Mouse (Mus musculus): ENCODE measurements around the gene Calhm4. TPM values are rescaled to one million over a fixed set of nuclear protein-coding genes. Genes with fewer than 3 reads are reported as not detected.
A peak's percentile ranks its signal among the peaks of the same experiment; 100 is the strongest.

The Calhm4 gene
- polyA plus RNA-seq, 1 experiment from 2014 or later, result not detected

DNA sequence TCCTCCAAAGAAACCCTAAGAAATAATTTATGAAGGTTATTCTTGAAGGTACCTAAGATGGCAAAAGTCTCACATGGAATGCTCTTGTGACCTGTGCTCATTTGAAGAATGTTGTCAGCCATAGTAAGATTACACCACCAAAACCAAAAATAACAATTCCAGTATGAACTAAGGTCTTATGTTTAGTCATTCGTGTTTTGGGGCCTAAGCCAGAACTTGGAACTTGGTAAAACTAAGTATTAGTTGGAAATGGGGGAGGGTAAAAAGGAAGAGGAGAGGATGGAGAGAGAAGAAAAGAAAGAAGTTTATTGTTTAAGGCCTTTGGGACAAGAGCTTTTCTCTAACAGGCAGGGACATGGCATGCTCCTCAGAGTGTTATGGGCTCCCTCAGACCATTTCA, 25.5 kb upstream of the Calhm4 start:
- DNase-seq (ENCODE audit: low spot score), result no peak
- WGBS, result 82% methylated on average over 1 of the region's 1 CpGs
- Histone ChIP-seq H3K4me3 (ENCODE audit: low read depth, low read length) (no peak overlapping the region), H3K36me3 (ENCODE audit: control insufficient read depth, insufficient read depth, low read length) (no peaks in the 10 kb centered on the region), H3K9ac (ENCODE audit: low read length) (no peak overlapping the region), H3K9me3 (replicated peaks; ENCODE audit: control insufficient read depth, low read length) (no peaks in the 10 kb centered on the region), H3K27me3 (replicated peaks; ENCODE audit: control insufficient read depth, insufficient read depth, low read length) (no peaks in the 10 kb centered on the region), H3K4me1 (ENCODE audit: control insufficient read depth, insufficient read depth, low read length) (no peaks in the 10 kb centered on the region; the same call in 1 of the 2 replicates), H3K4me2 (ENCODE audit: low read length) (no peak overlapping the region), H3K27ac (ENCODE audit: low read depth, low read length) (no peak overlapping the region)
- ATAC-seq, result no peak

DNA sequence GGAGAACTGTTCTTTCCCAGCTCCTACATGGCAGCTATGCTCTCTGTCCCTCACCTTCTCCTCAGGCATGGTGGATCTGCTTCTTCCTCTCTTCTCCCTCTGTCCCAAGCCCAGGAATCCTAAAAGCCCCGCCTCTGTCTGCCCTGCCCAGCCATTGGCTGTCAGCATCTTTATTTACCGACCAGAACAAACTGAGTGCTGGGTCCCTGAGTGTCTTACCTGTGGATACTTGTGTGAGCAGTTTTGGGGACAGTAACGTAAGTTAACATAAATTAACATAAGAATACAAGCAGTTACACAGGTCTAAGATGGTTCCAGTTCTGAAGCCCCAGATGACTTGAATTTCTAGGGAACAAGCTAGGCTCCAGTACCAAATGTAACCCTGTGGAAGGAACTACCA, 22.5 kb upstream of the Calhm4 start:
- no peaks in the 10 kb centered on the region for H3K27me3 ChIP-seq (replicated peaks; ENCODE audit: control insufficient read depth, insufficient read depth, low read length)
- H3K4me2 ChIP-seq (ENCODE audit: low read length), result no peak overlapping the region
- H3K4me1 ChIP-seq (ENCODE audit: control insufficient read depth, insufficient read depth, low read length), result no peaks in the 10 kb centered on the region; the same call in 1 of the 2 replicates
- 62% methylated on average over 3 of the region's 3 CpGs for WGBS
- no peak for ATAC-seq
- H3K9me3 ChIP-seq (replicated peaks; ENCODE audit: control insufficient read depth, low read length), result no peaks in the 10 kb centered on the region
- no peak for DNase-seq (ENCODE audit: low spot score)
- H3K4me3 ChIP-seq (ENCODE audit: low read depth, low read length), result no peak overlapping the region
- H3K9ac ChIP-seq (ENCODE audit: low read length), result no peak overlapping the region
- H3K27ac ChIP-seq (ENCODE audit: low read depth, low read length), result no peak overlapping the region
- H3K36me3 ChIP-seq (ENCODE audit: control insufficient read depth, insufficient read depth, low read length), result no peaks in the 10 kb centered on the region

DNA sequence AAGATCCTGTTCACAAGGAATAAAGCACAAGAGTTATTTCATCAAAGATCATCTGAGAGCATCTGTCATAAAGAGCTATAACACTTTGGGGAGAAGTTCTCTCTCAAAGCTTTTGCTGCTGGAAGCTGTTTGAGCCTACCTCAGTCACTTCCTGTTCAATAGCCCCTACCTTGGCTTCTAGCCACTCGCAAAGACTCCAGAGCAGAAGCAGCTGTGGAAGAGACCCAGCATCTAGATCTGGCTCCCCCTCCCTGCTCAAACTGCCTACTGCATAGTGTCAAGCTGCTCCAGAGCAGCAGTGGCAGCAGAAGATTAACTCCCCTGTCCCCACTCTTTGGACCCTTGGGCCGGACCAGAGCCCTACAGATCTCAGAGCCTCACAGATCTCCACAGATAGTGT, 9.9 kb upstream of the Calhm4 start:
- Histone ChIP-seq H3K27ac (ENCODE audit: low read depth, low read length) (no peak overlapping the region), H3K9ac (ENCODE audit: low read length) (no peak overlapping the region), H3K4me1 (ENCODE audit: control insufficient read depth, insufficient read depth, low read length) (no peaks in the 10 kb centered on the region), H3K4me2 (ENCODE audit: low read length) (no peak overlapping the region), H3K4me3 (ENCODE audit: low read depth, low read length) (no peak overlapping the region), H3K27me3 (replicated peaks; ENCODE audit: control insufficient read depth, insufficient read depth, low read length) (no peaks in the 10 kb centered on the region), H3K9me3 (replicated peaks; ENCODE audit: control insufficient read depth, low read length) (no peaks in the 10 kb centered on the region), H3K36me3 (ENCODE audit: control insufficient read depth, insufficient read depth, low read length) (no peaks in the 10 kb centered on the region)
- 89% methylated on average over 2 of the region's 2 CpGs for WGBS
- DNase-seq (ENCODE audit: low spot score) (no peak), ATAC-seq (no peak)

DNA sequence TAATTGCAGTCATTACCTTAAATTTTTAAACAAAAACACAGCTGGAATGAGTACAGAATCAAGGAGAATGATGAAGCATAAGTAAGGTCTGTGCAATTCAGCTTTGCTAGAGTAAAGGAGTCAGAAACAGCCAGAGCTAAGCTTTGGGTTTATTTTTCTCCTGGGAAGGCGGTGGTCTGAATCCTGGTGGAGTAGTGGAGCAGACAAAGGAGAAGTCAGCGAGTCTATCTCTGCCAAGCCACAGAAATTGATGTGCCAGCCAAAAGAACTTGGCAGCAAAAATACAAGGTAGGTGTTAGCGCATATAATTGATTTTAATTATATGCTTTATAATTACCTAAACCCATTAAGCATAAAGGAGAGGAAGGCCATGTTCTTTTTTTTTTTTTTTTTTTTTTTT, 6.7 kb downstream of the Calhm4 start, which contains the start of gene Trappc3l:
Gene Trappc3l (plus strand): TSS at position 197 of the 400 bp plus-strand sequence.
- no peaks in the 10 kb centered on the region for H3K36me3 ChIP-seq (ENCODE audit: control insufficient read depth, insufficient read depth, low read length)
- DNase-seq (ENCODE audit: low spot score), result peak; percentile 63
- peaks cover 3% of the 10 kb centered on the region; the same call in 1 of the 2 replicates for H3K4me1 ChIP-seq (ENCODE audit: control insufficient read depth, insufficient read depth, low read length)
- ATAC-seq, result peak; percentile 67; the same call in 1 of the 2 replicates
- H3K4me2 ChIP-seq (ENCODE audit: low read length), result no peak within 1 kb of the TSS
- no peaks in the 10 kb centered on the region for H3K27me3 ChIP-seq (replicated peaks; ENCODE audit: control insufficient read depth, insufficient read depth, low read length)
- 54% methylated on average over 3 of the region's 3 CpGs for WGBS
- H3K9me3 ChIP-seq (replicated peaks; ENCODE audit: control insufficient read depth, low read length), result no peaks in the 10 kb centered on the region
- no peak within 1 kb of the TSS for H3K9ac ChIP-seq (ENCODE audit: low read length)
- H3K4me3 ChIP-seq (ENCODE audit: low read depth, low read length), result no peak within 1 kb of the TSS
- H3K27ac ChIP-seq (ENCODE audit: low read depth, low read length), result no peak within 1 kb of the TSS

DNA sequence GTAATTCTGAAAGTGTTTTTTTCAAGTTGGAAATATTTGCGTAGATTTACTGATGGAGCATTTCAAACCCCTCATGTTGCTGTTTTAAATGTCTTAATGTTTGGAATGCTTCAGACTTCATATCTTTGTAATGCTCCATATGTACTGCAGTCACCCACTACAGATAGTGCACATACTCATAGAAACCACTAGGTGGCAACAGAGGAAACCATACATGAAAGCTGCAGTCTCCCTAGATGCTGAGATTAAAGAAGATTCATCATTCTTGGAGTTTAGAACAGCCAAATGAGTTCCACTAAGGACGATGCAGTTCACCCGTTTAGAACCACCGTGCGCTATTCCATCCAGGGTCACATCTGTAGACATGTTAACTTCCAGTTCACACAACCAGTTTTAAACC, 7.5 kb downstream of the Calhm4 start:
- H3K4me1 ChIP-seq (ENCODE audit: control insufficient read depth, insufficient read depth, low read length), result peaks cover 3% of the 10 kb centered on the region; the same call in 1 of the 2 replicates
- H3K4me2 ChIP-seq (ENCODE audit: low read length), result no peak overlapping the region
- H3K27me3 ChIP-seq (replicated peaks; ENCODE audit: control insufficient read depth, insufficient read depth, low read length), result no peaks in the 10 kb centered on the region
- peak; percentile 81 for DNase-seq (ENCODE audit: low spot score)
- no peaks in the 10 kb centered on the region for H3K9me3 ChIP-seq (replicated peaks; ENCODE audit: control insufficient read depth, low read length)
- H3K27ac ChIP-seq (ENCODE audit: low read depth, low read length), result no peak overlapping the region
- WGBS, result 18% methylated on average over 5 of the region's 5 CpGs
- H3K9ac ChIP-seq (ENCODE audit: low read length), result no peak overlapping the region
- H3K4me3 ChIP-seq (ENCODE audit: low read depth, low read length), result no peak overlapping the region
- peak; percentile 84 for ATAC-seq
- H3K36me3 ChIP-seq (ENCODE audit: control insufficient read depth, insufficient read depth, low read length), result no peaks in the 10 kb centered on the region

DNA sequence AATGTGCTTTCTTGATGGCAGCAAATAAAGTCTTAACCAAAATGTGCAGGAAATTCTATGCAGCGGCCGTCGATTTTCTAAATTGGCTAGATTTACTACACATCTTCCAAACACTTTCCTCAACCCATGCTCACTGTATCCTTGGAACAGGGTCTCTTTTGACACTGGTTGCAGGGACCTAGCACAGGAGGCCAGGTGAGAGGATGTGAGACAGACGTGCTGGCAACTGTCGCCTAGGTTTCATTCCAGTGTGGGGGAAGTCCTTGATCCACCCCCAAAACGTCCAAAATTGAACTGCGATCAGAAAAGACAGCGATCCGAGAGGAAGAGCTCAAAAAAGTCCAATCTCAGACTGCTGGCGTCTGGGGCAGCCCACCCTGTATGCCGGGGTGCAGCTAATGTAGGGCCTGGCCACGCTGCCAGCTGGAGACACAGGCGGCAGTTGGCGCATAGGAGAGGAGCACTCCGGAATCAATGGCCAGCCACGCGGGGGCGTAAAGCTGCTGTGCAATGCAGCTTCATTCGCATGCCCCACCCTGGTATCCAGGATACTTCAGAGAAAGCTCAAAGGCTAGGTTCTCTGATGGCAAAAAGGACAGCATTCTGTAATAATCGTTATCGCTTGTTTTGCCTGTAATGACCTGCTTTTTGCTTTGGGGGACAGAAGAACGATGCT, 10.3 kb downstream of the Calhm4 start:
- DNase-seq (ENCODE audit: low spot score), result peak; percentile 90
- WGBS, result 22% methylated on average over 22 of the region's 22 CpGs
- H3K36me3 ChIP-seq (ENCODE audit: control insufficient read depth, insufficient read depth, low read length), result no peaks in the 10 kb centered on the region
- no peak overlapping the region for H3K4me3 ChIP-seq (ENCODE audit: low read depth, low read length)
- peaks cover 3% of the 10 kb centered on the region; the same call in 1 of the 2 replicates for H3K4me1 ChIP-seq (ENCODE audit: control insufficient read depth, insufficient read depth, low read length)
- peak; percentile 89 for ATAC-seq
- no peak overlapping the region for H3K27ac ChIP-seq (ENCODE audit: low read depth, low read length)
- no peaks in the 10 kb centered on the region for H3K27me3 ChIP-seq (replicated peaks; ENCODE audit: control insufficient read depth, insufficient read depth, low read length)
- peak overlapping the region; percentile 51; the same call in 1 of the 2 replicates for H3K9ac ChIP-seq (ENCODE audit: low read length)
- no peaks in the 10 kb centered on the region for H3K9me3 ChIP-seq (replicated peaks; ENCODE audit: control insufficient read depth, low read length)
- peak overlapping the region; percentile 38 for H3K4me2 ChIP-seq (ENCODE audit: low read length)

DNA sequence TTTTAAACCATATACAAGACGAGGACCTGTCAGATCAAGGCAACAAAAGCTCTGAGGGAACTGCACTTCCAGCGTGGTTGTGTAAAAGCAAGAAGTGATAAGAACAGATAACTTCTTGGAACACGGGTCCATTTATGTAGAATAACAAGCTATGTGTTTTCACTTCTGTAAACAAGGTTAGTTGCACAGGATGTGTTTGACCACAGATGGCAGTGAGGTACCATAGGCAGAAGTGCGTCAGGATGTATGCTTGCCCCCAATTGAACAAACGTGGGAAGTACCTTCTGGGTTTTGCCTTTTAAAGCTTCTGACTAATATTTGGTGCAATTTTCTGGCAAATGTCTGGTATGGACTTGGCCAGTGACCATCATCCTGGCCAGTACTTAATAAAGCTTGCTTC, 13.8 kb downstream of the Calhm4 start:
- DNase-seq (ENCODE audit: low spot score), result no peak
- H3K27me3 ChIP-seq (replicated peaks; ENCODE audit: control insufficient read depth, insufficient read depth, low read length), result no peaks in the 10 kb centered on the region
- H3K4me1 ChIP-seq (ENCODE audit: control insufficient read depth, insufficient read depth, low read length), result peaks cover 3% of the 10 kb centered on the region; the same call in 1 of the 2 replicates
- no peak overlapping the region for H3K4me2 ChIP-seq (ENCODE audit: low read length)
- no peaks in the 10 kb centered on the region for H3K9me3 ChIP-seq (replicated peaks; ENCODE audit: control insufficient read depth, low read length)
- H3K4me3 ChIP-seq (ENCODE audit: low read depth, low read length), result no peak overlapping the region
- no peaks in the 10 kb centered on the region for H3K36me3 ChIP-seq (ENCODE audit: control insufficient read depth, insufficient read depth, low read length)
- WGBS, result 86% methylated on average over 5 of the region's 5 CpGs
- no peak overlapping the region for H3K27ac ChIP-seq (ENCODE audit: low read depth, low read length)
- no peak for ATAC-seq
- no peak overlapping the region for H3K9ac ChIP-seq (ENCODE audit: low read length)

DNA sequence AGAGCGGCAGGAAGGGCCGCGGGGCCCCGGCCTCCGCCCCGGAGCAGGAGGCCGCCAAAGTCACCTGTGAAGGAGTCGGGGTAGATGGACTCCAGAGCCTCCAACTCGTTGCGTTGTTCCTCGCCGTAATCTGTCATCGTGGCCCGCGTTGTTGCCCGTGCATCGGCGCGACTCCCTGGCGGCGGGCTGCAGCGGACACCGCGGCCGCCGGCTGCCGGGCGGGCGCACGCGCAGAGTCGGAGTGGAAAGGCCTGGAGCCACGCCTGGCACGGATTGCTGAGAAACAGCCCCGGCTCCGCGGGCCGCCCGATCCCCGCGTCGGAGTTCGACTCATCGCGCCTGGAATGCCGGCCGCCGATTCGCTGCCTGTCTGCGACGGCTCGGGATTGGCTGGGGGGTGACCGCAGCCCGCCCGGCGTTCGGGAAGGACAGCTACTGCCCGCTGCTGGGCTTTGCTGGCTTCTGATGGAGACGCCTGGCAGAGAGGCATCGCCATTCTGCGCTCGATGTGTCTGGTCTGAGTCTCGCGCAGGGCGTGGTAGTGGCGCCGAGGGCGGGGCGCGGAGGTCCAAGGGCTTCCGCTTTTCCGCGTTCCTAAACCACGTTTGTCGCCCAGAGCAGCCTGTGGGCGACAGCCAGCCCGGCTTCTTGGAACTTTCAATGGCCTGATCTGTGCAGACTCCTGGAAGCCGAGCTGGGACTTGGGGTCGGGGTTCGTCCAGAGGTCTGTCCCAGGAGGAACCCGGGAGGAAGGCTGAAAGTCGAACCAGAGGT, 24.6 kb downstream of the Calhm4 start, which contains the start of gene Rwdd1:
Gene Rwdd1 (minus strand): TSS at position 323 of the 774 bp plus-strand sequence.
- ATAC-seq (peak; percentile 100), DNase-seq (ENCODE audit: low spot score) (peak; percentile 99)
- Histone ChIP-seq H3K4me1 (ENCODE audit: control insufficient read depth, insufficient read depth, low read length) (peaks cover 10% of the 10 kb centered on the region), H3K27ac (ENCODE audit: low read depth, low read length) (peak within 1 kb of the TSS; percentile 91), H3K36me3 (ENCODE audit: control insufficient read depth, insufficient read depth, low read length) (0 out of 2 replicates have a peak, but pooled peaks cover 3% of the 10 kb centered on the region), H3K9ac (ENCODE audit: low read length) (peak within 1 kb of the TSS; percentile 93), H3K4me3 (ENCODE audit: low read depth, low read length) (peak within 1 kb of the TSS; percentile 91), H3K4me2 (ENCODE audit: low read length) (peak within 1 kb of the TSS; percentile 88), H3K27me3 (replicated peaks; ENCODE audit: control insufficient read depth, insufficient read depth, low read length) (no peaks in the 10 kb centered on the region), H3K9me3 (replicated peaks; ENCODE audit: control insufficient read depth, low read length) (no peaks in the 10 kb centered on the region)
- WGBS, result under 1% methylated on average over 76 of the region's 82 CpGs

Data from forebrain, embryonic 14.5 days (tissue).